Mouse (Mus musculus): Measurements from ENCODE around the gene Gabrg3.

- TF ChIP-seq CTCF (IDR thresholded peaks at IDR 0.05) (no peak), EP300 (IDR thresholded peaks at IDR 0.05; ENCODE audit: insufficient read depth, low read depth, low read length) (no peak), POLR2A (IDR thresholded peaks at IDR 0.05; ENCODE audit: insufficient read depth, low read depth, low read length) (no peak)
These were observed 92.9 kb downstream of the Gabrg3 start for GRCm38 (mm10) chr7:57294127-57294526.
